Mouse (Mus musculus) megakaryocyte, adult 5-6 weeks (primary cell): ENCODE measurements around the gene Pccb. TPM values are rescaled to one million over a fixed set of nuclear protein-coding genes. Genes with fewer than 3 reads are reported as not detected.

Experiments
- ATAC-seq: 2 replicates; pipeline ENCODE4 v1.8.0; 2016; ENCODE audit warnings: mild to moderate bottlenecking, inconsistent platforms; ENCODE audit not compliant: poor library complexity, severe bottlenecking
- total RNA-seq, 2 experiments: library from RNA; stranded (forward) in 1 of 2; stranded (reverse) in 1 of 2; fragments of 153-499, 151-499 nt in 1 of 2; fragments of 221-1000, 200-1000 nt in 1 of 2; gene quantifications; 2 replicates each; pipeline versions ENCODE4 v1.2.3 to v1.2.4; 2015 to 2017

Pccb gene
- total RNA-seq, 2 experiments from 2014 or later, result 8.0 to 12.2 TPM

DNA sequence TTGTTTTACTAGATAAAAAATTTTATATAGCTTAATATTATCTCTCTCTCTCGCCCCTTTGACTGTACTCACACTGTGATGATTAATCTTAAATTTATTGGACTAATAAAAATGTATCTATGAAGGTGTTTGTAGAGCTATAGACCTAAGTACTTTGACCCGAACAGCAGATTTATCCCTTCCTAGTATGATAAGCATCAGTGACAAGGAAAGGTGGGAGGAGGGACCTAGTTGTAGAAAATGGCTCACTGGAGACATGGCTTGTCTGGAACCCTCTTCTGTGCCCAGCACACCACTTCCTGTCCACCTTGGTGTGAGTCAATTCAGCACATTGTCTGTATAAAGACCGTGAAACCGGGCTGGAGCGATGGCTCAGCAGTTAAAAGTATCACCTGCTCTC, 44.1 kb downstream of the Pccb start:
- no peak for ATAC-seq

DNA sequence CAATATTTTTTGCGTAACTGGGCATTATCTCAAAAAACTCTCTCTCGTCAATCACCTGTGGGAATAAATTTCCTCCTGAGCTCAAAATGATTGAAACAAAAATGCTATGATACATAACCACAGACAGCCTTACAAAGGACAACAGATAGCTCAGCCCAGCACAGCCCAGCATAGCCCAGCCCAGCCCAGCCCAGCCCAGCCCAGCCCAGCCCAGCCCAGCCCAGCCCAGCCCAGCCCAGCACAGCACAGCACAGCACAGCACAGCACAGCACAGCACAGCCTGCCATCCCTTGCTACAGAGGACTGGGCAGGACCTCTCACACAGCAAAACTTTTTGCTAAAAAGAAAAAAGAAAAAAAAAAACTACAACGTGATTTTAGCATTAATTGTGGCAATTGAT, 46.8 kb downstream of the Pccb start:
- no peak for ATAC-seq

DNA sequence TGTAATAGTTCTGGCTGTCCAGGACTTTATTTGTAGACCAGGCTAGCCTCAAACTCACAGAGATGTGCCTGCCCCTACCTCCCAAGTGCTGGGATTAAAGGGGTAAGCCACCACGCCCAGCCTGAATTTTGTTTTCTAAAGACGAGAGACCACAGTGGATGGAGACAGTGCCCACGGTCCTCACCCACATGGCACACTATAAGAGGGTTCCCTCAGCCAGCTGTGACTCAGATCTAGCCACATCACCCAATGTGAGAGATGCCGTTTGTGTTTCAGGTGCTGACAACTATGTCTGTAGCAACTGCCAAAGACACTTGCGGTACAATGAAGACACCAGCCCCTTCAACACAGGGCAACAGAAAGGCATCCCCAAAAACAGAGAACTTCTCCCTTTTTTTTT, 47.7 kb downstream of the Pccb start:
- ATAC-seq, result no peak

DNA sequence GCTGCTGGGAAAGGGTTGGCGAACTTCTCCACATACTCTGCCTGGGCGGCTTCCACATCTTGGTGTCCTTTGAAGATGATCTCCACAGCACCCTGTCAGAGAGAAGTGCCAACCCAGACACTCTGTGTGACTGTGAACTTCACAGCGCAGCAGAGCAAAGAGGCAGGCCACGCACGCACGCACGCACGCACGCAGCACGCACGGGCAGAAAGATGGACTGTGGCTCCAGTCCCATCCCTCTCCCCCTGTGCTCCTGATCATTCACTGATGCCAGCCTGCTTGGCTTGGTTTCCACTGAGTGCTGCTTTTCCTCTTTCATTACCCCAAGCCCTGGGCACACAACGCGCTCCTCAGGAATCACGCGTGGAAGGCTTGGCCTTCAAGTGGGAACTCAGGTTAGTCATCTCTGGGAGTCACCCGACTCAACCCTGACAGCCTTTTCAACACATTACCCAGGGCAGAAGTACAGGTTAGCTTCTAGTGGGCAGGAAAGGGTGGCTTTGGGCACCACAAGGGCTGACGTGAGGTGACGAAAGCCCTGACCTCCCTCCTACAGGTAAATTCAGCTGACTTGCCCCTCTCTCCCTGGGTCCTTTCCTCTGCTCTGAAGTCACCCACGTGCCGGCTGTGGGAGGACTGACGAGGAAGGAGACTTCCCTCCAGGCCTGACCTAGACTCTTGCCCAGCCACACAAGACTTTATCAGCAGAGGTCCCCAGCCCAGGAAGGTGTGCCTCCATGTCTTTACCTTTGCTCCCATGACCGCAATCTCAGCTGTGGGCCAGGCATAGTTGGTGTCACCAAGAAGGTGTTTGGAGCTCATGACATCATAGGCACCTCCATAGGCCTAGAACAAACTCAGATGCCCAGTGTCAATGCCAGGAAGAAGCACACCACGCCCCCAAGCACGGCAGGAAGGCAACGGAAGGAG, 50.1 kb downstream of the Pccb start:
- ATAC-seq, result no peak

- ATAC-seq, result no peak
Observed at GRCm38 (mm10) chr9:100982786-100983185, 51.9 kb downstream of the Pccb start.

DNA sequence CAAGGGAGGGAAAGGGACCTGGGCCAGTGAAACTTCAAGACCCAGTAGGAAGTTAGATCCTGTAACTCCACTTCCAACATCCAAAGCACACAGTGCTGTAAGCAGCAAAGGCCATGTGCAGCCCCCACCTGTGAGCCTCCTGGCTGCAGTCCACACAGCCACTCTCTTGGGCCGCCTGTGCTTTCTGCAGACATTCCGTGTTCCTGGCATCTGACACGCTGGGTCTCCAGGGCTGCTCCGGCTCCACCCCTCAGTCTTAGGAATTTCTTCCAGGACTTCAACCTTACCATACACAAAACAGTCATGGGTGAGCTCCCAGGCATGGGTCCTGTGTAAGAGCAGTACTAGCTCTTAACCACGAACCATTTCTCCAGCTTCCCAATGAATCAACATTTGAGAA, 55.4 kb downstream of the Pccb start:
- ATAC-seq, result no peak

DNA sequence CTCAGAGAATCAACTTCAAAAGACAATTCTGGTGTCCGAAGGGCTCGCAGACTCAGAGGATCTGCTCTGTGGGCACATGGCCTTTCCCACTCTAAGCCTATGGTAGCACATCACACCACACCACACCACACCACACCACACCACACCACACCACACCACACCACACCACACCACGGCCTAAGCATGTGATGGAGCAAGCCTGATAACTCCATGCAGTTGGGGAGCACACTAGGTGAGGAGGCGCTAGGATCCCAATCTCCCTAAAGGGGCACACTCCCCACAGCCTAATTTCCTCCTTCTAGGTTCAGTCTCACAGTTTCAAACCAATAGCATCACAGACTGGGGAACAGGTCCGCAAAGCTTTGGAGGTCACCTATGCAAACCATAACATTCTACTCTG, 56.0 kb downstream of the Pccb start:
- no peak for ATAC-seq

GRCm38 (mm10) chr9:100969461-100969860, 65.2 kb downstream of the Pccb start:
- no peak for ATAC-seq

DNA sequence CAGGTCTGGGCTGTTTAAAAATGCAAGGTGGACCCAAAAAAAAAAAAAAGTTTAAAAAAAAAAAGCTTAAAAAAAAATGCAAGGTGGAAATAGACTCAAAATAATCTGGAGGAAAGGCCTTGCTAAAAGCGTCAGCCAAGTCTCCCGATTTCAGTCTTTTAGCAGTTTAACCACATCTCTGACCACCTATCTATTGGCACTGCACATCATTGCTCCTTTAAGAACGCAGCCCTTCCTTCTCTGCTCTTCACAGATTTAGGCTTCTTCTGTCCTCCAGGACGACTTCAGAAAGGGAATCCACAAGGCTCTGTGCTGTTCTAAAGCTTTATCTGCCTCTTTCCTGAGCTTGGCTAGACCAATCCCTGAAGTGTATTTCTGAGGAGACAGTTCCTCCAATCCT, 70.6 kb downstream of the Pccb start:
- no peak for ATAC-seq

- no peak for ATAC-seq
Observed at GRCm38 (mm10) chr9:100963428-100963912, 71.2 kb downstream of the Pccb start.

DNA sequence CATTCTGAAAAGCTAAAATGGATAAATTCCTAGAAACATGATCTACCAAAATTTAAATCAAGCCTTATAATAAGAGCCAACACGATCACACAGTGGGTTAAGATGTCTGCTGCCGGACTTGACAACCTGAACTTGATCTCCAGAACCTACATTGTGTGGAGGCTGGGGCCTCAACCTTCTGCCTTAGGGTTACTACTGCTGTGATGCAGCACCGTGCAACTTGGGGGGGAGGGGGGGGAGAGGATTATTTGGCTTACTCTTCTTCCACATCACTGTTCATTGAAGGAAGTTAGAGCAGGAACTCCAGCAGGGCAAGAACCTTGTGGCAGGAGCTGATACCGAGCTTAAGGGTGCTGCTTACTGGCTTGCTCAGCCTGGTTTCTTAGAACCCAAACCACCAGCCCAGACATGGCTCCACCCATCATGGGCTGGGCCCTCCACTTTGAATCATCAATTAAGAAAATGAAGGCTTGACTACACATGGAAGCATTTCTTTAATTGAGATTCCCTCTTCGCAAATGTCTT, 71.7 kb downstream of the Pccb start:
- ATAC-seq, result no peak

DNA sequence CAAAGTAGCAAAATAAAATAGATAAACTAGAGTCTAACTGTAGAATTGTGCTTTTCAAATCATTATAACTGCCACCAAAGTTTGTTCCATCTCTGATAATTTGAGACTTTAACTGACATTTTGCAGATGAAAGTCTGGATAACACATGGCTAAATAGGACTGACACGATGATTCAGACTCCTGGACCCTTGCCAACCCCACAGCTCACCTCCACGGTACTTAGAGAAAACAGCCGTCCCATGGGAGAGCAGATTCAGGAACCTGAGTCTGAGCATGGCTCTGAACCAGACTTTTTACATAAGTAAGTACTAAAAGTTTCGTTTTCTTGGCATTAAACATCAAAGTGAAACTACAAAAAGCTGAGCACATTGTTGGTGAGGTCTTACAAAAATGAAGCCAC, 83.2 kb downstream of the Pccb start:
- no peak for ATAC-seq

DNA sequence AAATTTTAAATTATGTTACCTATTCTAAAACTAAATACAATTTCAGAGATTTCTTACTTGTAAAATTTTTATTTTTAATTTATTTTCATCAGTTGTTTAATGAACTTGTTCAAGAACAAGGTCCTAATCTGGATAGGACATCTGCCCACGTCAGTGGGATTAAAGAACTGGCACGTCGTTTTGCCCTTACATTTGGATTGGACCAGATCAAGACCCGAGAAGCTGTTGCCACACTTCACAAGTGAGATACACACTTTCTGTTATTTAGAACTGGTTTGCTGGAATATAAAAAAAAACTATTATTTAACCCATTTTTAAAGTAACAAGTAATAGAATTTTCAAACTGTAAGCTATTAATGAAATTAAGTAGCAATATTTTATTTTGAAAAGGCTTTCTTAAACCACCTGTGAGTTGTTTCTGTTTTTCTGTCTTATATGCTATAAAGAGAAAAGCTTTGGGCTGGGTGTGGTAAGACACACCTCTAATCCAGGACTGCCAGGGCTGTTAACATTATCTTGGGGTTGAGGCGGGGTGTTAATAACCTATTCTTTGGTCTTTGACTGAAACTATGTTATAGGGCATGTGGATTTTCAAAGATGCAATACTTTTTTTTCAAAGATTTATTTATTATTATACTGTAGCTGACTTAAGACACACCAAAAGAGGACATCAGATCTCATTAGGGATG, 89.9 kb downstream of the Pccb start:
- no peak for ATAC-seq

DNA sequence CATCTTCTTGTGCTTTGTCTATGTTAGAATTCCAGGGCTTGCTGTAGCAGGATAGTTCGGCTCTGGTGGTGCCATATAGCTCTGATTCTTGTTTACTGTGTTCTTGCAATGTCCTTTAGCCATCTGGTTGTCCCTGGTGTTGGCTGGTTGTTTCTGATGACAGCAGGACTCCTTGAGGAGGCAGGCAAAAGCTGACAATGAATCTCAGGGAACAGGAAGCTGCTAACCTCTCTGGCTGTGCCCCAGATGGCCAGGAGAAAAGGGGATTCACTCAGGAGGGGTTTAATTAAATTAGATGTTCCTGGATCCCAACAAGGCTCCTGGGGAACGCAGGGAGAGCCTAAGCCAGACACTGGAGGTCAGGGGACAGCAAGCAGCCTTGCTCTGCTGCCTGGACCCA, 92.7 kb downstream of the Pccb start:
- ATAC-seq, result no peak

Other genes with a start within 250 kb of the Pccb start
- 85.6 and 92.6 TPM in 2 replicates for gene Msl2, start 39.2 kb upstream of the Pccb start, total RNA-seq (2015)
- 44.9 and 53.4 TPM in 2 replicates for gene Msl2, start 39.2 kb upstream of the Pccb start, total RNA-seq (2017)
- 5.6 and 7.3 TPM in 2 replicates for gene Ppp2r3a, start 216.9 kb upstream of the Pccb start, total RNA-seq (2015)
- gene Ppp2r3a, start 216.9 kb upstream of the Pccb start, total RNA-seq (2017), result 3.5 and 10.9 TPM in 2 replicates